Mouse (Mus musculus) embryo, embryonic 10.5 days (tissue): ENCODE data around the gene Tcn2.
"Not testable (repeated sequence)": the region's sequence is repeated elsewhere in the genome, so short reads cannot be mapped to it uniquely, and the experiment has no call there.

Experiments
- DNase-seq: peaks from one replicate; pipeline ENCODE4 v3.0.0-alpha.2; 2015; ENCODE audit warnings: low spot score

Gene Tcn2

GRCm38 (mm10) chr11:3930019-3930418 lies 1.9 kb downstream of the Tcn2 start:
- DNase-seq: no peak

DNA sequence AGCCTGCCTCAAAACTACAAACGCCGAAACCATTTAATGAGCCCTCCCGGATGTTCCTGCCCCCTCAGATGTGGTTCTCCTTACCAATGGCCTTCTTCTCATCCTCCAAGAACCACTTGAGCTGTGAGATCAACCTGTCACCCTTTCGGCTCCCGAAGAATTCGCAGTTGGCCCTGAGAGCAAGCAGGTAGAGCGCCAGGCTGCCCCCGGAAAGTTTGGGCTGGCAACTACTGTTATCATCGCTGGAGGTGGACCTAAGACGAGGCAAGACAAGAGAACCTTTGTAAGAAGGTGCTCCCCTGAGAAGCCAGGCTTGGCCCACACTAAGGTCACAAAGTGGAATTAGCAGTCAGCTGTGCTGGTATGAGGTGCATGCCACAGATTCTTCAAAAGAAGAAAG lies 6.0 kb downstream of the Tcn2 start:
- DNase-seq: no peak

- no peak for DNase-seq
These were observed 9.2 kb downstream of the Tcn2 start for GRCm38 (mm10) chr11:3922731-3923130.

DNA sequence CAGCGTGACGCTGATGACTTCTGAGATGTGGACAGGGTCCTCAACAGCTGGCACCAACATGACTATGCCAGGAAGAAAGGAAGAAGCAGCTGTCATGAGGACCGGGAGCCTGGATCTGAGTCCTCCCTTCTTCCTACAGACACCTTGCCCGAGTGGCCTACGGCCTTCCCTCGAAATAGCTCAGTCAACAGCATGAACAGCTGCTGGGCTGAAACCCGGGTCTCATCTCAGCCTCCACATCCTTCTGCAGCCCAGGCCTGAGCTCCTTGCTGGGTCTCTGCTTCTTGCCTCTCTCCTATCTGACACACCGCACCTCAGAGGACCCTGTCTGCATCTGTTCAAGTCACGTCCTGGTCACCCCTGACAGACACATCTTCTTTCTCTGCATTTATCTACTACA lies 9.8 kb downstream of the Tcn2 start:
- DNase-seq: no peak

DNA sequence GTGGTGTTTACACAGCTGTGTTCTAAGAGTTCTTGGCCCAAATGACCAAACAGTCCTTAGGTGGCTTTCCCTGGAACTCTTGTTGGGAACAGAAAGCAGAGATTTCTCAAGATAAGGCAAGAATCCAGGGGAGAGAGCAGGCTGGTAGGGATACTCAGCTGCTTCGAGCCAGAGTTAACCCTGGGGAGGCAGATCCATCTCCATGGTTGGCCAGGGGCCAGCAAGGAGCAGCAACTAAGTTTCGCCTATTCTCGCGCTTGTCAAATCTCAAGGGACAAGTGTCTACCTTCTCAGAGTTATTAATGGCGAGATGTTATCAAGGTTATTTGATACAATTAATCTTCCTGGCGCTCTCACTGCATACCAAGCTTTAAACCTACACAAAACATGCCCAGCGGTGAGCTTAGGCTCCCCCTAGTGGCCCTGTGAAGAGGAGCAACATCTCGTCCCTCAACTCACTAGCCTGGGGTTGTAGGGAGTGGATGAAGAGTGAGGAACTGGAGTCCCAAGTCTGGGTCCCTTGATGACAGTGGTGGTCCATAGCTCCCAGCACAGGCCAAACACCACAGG lies 10.6 kb downstream of the Tcn2 start:
- DNase-seq: peak; percentile 77

DNA sequence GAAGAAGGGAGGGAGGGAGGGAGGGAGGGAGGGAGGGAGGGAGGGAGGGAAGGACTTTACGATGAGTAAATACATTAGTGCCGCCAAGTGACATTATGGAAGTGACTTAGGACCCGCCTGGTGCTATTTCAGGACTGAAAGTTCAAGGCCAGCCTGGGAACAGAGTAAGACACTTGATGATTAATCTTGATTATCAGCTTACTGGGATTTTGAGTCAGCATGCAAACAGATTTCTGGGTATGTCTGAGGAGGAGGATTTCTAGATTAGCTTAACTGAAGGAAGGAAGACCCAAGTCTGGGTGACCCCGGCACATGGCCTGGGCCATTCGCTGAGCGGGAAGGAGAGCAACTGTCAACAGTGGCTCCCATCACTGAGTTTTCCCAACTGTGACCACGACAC lies 11.5 kb downstream of the Tcn2 start:
- DNase-seq: no peak

- DNase-seq: peak; percentile 32
These were observed 13.2 kb downstream of the Tcn2 start for GRCm38 (mm10) chr11:3918738-3919137.

GRCm38 (mm10) chr11:3914109-3914840 lies 17.7 kb downstream of the Tcn2 start, which contains the start of gene Slc35e4:
Slc35e4 (minus strand) TSS chr11:3914664.
- peak; percentile 86 for DNase-seq

- peak; percentile 89 for DNase-seq
These were observed 18.4 kb downstream of the Tcn2 start for GRCm38 (mm10) chr11:3913316-3914108.

DNA sequence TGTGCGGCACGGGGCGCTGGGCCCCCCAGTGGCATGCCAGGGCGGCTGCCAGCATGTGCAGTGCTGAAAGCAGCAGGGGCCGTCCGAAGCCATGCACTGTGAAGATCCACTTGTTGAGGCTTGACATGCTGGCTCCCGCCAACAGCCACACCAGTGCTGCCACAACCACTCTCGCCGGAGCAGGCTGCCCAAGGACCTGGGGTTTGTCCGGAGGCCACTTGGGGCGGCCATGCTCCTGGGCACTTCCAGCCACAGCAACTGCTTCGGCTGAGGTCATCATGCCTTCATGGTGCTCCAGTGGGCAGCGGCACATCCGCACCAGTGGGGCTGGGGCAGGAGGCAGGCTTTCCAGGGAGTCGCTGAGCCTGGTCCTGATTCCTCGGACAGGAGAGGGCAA lies 19.1 kb downstream of the Tcn2 start:
- DNase-seq: peak; percentile 39

- peak; percentile 7 for DNase-seq
These were observed 19.7 kb downstream of the Tcn2 start for GRCm38 (mm10) chr11:3912100-3912874.

GRCm38 (mm10) chr11:3911440-3911839 lies 20.5 kb downstream of the Tcn2 start:
- not testable (repeated sequence) for DNase-seq

DNA sequence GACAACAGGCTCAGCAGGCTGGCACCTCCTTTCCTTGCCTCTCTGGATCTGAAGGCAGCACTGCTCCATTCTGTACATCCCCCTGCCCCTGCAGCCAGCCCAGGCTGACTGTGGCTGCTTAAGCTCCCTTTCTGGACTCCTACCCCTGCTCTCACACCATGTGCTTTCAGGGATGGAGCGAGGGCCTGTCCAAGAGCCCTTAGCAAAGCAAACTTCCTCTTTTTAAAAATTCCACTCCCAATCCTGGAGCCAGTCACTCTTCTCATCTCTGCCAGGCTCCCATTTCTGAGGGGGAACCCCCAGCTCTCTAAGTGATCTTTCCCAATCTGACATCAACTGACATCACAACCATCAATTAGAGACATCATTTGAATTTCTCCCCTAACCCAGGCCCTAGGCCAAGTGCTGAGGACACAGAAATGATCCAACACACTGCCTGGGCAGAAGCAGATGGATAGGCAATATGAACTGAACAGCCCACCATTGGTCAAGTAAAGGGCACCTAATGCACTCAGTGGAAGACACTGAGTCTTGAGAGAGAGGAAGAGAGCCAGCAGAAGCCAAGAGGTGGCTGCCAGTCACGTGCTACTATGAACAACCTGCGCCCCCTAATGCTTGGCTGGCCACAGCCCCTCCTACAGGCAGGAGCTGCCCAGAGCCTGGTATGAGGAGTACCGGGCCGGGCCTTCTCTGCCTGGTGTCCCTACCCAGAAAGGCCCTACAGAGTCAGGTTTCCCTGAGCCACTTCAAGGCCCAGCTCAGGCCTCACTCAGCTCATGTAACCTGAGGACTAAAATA lies 21.2 kb downstream of the Tcn2 start:
- no peak for DNase-seq

DNA sequence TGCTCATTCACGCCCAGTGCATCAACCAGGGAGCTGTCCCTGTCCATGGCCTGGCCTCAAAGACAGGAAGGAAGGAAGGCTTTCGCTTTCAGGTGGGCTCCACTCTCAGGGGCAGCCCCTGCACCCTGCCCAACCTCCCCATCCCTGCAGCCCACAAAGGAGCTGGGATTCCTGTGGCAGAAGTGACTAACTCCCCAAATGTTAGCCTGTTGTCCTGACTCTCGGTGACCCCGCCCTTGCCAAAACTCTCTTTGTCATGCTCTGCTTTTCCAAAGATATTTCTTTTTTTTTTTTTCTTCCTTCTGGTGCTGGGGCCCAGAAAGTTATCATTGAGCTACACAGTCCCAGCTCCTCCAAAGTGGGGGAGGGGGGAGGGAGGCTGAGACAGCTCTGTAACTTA lies 22.7 kb downstream of the Tcn2 start:
- no peak for DNase-seq

DNA sequence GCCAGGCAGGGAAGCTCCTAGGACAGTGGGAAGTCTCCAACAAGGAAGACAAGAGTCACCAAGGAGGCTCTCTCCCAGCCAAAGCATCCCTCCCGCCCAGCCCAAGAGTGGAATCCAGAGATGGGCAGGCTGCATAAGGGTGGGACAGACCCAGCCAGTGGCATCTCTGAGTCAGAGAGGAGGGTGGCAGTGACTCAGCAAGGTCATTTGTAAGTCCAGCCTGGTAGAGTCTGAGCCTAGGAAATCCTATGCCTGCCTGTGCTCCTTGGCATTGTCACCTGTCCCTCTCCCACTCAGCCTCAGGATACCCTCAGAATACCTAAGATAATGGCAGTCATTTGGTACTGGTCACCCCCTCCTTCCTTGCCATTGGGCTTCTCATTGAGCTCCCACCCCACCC lies 26.5 kb downstream of the Tcn2 start:
- no peak for DNase-seq

DNA sequence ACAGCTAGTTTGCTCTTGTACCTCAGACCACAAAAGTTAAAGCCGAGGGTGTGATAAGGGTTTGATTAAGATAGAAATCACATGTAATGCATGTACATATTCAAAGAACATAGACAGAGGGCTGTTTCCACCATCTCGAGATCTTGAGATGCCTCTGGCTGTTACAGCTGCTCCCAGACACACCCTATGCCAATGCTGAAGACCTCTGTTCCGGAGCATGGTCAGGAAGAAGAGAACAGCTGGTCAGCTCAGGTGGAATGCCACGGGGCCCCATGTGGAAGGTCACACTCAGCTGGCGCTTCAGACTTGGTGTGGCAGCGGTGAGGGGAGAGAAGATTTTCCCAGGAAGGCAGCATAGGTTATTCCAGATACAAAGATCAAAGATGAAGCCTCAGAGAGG lies 27.3 kb downstream of the Tcn2 start:
- no peak for DNase-seq

DNA sequence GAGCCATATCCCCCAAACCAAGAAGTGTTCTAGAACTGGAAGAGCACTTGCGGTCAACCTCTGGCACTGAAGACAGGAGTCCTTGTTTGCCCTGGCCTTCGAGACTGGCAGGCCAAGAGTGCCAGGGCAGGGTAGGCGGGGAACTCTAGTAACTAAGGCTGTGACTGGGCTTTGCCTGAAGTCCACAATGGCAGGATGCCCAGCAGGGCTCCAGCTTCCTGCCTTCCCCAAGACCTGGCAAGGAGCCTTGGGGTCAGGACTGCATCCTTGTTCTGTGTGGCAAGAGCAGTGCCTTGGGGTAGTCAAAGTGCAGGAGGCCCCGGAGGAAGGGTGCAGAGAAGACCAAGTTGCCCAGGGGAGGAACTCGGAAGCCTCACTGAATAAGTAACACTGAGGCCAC lies 28.9 kb downstream of the Tcn2 start:
- no peak for DNase-seq

- no peak for DNase-seq
These were observed 29.4 kb downstream of the Tcn2 start for GRCm38 (mm10) chr11:3902516-3902915.

- no peak for DNase-seq
These were observed 31.7 kb downstream of the Tcn2 start for GRCm38 (mm10) chr11:3900296-3900695.

DNA sequence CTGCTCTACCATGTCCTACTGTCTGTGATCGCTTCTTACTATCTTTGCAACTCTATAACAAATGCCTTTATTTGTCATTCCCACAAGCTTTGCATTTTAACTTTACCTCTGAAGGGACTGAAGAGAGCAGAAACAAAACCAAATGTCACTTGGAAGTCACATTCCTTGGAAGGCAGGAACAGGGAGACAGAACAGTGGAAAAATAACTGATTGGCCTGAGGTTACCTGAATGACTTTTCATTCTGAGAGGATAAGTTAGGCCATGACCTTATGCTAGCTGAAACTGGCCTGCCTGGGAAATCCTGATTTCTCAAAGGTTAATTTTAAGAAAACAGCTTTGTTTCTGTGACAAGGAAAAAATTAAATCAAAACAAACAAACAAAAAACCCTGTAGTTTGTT lies 36.0 kb downstream of the Tcn2 start:
- DNase-seq: peak; percentile 6

DNA sequence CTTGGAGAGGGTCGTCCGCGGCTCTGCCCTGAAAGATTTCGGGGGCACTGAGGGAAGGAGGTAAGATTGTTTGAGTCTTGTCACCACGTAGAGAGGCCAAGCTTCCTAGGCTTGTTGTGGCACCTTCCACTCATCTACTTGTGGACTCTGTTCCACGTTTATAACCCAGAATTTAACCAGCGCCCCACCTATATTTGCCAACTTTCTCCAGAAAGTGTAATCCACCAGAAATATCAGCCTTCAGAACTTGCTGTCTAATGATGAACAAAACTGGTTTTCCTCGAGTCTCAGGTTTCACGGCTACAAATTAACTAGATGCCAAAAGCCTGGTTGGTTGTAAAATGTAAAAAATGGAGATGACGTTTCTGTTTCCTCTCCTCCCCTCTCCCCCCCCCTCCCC lies 36.5 kb downstream of the Tcn2 start:
- peak; percentile 49 for DNase-seq
